Mouse (Mus musculus) fibroblast of lung, adult 2 months (primary cell): Measurements from ENCODE around the gene Cebpzos.

ENCODE experiments used
- DNase-seq: peaks from one replicate; pipeline ENCODE4 v3.0.0-alpha.2; 2011; ENCODE audit warnings: low read depth

Gene Cebpzos

DNA sequence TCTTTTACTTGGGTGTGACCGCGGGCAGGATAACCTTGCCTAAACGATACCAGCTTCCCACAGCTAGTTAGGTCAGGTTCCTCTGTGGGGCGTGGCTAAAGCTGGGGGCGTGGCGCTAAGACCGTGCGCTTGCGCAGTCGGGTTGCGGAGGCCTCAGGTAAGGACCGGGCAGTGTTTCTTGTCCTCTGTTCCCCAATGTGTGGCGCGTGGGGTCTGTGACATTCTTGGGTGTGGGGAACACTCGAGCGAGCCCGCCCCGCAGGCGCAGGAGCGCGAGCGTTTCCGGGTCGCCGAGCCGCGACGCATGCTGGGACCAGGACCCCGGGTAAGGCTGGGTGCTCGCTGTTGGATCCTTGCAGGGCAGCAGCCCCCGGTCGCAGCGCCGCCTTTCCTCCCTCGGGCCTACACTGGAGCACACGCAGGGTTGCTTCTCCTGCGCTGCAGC lies at the start of gene Cebpzos:
TSS of gene Cebpzos (plus strand) at position 132 of the 445 bp plus-strand sequence.
- peak; percentile 64 for DNase-seq

DNA sequence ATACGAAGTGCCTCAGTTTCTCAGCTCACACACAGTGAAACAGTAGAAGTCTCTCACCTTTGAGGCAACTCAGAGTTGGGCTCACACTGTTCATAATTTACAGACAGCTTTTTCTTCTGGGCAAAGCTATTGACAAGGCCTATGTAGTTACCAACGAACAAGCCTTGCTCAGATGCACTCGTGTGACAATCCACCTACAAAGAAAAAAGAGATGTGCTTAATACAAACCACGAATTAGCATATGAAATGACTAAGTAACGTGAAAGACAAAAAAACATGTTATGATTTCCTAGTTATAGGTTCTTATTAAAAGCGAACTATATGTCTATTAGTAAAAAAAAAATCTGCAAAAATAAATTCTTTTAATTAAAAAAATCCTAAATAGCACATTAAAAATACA lies 42.4 kb upstream of the Cebpzos start:
- no peak for DNase-seq

DNA sequence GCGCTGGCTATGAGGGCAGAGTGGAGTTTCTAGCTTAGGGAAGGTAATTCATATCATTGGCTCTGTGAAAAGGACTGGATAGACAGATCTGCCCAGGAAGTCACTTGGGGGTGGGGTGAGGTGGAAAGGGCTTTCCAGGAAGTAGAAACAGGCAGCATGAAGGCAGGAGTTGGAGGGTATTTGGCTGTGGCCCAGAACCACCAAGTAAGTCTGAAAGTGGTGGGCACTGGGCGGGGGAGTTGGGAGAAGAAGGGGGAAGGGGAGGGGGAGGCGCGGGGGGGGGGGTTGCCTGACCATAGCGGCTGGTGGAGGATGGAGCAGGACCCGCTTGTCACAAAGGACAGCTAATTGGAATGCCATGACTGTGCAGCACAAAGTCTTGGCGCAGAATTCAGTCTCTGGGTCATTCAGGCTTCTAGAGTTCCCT lies 34.4 kb upstream of the Cebpzos start:
- DNase-seq: no peak

DNA sequence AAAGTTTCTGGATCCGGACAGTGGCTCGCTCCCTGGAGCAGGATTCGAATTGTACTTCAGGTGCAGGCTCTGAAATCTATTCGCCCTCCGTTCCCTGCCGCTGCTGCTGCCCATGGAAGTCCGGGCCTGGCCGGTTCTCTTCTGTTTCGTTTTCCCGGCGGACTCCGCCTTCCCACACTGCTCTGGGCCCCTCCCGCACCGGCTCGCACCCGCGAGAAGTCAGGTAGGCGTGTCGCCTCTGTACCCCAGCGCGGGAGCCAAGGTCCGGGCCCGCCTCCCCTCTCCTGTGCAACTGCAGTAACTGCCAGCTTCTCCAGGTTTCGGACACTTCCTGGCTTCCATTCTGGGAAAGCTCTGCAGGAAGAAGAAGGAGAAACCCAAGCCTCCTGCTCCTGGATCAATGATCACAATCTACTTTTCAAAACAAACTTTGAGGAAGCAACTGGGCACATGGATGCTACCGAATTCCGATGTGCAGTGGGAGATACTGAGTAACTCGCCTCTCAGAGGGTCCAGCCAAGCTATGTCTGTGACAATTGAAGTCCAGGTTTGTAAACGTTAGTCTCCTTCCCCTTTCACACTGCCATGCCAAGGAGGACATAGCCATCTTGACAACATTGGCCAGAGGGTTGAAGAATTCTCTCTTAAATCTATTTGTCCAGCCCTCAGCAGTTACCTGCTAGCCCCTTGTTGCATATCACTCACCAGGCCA lies 33.7 kb upstream of the Cebpzos start, which contains the start of gene Eif2ak2:
TSS of gene Eif2ak2 (minus strand) at position 173 of the 712 bp plus-strand sequence.
- peak; percentile 75 for DNase-seq

DNA sequence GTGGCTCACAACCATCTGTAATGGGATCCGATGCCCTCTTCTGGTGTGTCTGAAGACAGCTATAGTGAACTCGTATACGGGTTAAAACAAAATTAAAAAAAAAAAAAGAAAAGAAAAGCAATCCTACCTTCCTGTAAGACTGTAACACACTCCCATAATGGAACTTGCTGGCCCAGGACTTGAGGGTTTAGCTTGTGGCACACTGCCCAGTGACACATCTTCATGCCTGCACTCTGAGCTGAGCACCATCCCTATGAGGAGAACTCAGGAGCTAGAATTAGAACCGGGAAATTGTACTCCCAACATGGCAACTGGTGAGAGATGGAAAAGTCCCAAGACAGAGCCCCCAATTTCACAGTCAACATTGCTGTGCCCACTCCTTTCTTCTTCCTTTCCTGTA lies 33.0 kb upstream of the Cebpzos start:
- DNase-seq: no peak

DNA sequence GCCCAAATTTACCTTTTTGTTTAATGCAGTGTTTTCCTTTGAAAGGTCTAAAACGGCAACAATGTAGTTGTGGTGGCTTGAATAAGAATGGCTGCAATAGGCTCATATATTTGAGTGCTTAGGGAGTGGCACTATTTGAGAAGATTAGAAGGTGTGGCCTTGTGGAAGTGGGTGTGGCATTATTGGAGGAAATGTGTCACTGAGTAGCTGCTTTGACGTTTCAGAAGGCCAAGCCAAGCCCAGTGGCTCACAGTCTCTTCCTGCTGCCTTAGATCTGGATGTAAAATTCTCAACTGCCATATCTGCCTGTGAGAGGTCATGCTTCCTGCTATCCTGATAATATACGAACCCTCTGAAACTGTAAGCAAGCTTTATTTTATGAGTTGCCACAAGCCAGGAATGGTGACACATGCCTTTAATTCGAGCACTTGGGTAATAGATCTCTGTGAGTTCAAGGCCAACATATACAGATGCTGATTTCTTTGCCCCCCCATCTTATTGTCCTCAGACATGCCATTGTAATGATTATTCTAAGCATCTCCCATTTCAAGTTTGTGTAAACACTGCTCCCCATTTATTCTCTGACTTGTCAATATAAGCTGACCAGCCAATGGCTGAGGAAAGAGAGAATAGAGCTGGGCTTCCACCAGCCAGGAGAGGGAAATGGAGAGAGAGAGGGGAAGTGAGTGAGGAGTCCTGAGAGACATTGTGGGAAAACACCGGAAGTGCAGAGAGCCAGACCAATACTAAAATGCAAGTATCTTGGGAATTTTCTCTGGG lies 30.8 kb upstream of the Cebpzos start:
- no peak for DNase-seq

DNA sequence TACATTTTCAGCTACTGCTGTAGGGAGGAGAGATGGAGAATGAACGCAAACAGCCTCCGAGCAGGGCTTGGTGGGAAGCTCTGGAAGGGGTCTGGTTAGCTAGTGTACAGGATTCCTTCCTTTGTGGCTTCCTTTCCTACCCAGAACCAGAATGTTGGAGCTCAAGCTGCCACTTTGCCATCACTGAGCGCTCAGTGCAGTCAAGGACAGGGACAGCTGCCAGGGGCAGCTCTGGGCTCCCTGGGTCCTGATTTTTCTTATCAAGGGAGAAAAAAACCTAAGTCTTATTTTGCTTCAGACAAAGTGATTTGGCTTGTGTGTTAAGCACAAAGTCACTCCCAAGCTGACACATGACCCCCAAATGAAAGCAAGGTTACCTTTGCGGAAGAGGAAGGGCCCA lies 27.7 kb upstream of the Cebpzos start:
- no peak for DNase-seq

DNA sequence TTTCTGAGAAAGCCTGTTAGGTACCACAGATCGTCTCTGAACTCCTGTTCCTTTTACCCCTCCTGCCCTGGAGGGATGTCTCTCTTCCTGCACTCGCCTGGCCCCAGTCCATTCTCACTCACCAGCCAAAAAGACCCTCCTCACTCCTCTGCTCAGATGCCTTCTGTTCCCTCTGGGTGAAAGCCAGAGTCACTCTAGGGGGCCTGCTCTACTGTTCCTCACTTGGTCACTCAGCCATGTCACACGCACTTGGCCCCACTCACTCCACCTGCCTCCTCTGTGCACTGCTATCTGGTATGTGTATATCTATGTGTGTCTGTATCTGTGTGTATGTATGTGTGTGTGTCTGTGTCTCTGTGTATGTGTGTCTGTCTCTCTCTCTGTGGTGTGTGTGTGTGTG lies 27.1 kb upstream of the Cebpzos start:
- no peak for DNase-seq

DNA sequence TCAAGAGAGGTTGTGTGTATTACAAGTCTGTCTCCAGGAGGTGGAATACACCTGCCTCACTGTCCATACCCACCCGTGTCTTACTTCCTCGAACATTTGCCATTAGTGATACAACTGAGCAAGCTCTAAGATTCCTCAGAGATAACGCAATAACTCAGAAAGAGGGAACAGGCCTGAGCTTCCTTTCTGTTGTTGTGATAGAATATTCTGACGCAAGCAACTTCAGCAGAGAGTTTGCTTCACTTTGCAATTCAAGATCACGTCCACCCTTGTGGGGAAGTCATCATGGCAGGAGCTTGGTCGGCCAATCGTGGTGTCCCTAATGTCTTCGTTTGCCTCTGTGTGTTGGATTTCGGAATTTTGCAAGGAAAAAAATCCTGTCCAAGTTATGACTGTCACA lies 25.3 kb upstream of the Cebpzos start:
- no peak for DNase-seq

DNA sequence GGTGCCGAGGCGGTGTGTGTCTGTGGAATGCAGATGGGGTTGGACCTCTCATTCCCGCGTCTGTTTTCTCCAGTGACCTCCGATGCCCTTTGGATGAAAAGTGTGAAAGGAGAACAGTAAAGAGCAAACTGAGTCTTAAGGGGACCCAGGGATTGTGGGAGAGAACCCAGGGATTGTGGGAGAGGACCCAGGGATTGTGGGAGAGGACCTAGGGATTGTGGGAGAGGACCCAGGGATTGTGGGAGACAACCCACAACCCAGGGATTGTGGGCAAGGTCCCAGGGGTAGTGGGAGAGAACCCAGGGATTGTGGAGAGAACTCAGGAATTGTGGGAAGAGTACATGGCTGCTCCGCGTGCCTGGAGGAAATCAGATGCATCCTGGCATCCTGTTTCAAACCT lies 21.3 kb upstream of the Cebpzos start:
- no peak for DNase-seq

DNA sequence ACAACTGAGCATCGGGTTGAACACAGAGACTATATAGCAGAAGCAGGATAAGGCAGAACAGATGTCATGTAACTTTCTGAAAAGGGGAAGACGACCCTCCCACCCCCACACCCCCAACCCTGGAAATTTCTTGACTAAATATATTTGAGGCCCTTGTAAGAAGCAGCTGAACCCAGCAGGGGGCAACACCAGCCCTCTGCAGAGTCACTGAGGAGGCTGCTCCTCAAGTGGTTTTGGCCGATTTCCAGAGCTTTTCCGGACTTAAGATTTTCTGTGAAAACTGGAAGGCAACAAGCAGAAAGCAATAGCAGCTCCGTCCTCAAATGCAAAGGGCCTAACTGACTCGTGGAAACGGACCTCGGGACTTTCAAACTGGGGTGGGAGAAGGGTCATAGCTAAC lies 20.9 kb upstream of the Cebpzos start:
- peak; percentile 58 for DNase-seq

DNA sequence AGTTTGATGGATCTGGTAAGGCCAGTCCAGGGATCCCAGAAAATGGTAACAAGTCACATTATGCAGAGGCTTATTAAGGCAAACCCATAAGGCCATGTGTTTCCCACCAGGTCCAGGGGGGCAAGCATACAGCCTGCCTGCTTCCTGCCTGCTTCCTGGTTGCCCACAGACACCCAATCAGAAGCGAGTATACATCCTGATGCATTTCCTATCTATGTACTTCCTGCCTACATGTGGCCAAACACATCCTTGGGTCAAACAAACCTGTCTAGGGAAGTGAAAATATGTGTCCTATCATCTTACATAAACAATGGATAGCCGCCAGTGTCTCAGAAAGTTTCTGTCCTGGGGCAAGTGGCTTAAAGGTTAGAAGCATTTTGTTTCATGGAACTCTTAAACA lies 13.1 kb upstream of the Cebpzos start:
- no peak for DNase-seq

DNA sequence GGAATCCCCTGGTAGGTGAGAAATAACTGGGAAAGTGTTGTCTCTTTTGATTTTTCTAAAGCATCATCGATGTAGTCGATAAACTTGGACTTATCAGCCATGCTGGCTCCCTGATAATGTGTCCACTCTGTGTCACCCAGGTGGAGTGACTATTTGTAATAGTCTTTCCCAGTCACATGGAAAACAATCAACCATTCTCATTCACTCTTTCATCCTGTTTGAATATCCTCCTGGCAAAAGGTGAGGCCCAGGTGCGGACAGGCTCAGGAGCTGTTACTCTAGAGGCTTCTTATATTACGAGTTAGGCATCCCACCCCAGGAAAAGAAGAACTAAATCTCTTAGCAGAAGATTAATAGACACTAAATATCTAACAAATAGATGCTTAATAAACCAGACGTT lies 9.4 kb upstream of the Cebpzos start, which contains the start of gene Sult6b1:
TSS of gene Sult6b1 (minus strand) at position 101 of the 400 bp plus-strand sequence.
- DNase-seq: no peak

DNA sequence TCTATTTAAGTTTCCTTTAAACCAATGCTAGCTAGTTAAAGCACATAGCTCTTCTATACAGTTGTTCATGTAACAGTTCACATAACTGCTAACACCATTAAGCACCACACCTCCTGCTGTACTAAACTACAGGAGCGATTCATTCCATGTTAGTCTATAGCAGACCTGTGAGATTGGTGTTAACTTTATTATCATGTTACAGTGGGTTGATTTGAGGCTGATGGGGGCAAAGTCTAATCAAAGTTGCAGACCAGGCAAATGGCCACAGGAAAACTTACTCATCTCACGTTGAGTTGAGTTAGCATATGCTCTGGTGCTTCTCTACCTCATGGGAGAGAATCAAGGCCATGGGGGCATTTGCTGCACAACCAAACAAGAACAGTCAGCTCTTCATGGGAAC lies 6.9 kb upstream of the Cebpzos start:
- DNase-seq: no peak

DNA sequence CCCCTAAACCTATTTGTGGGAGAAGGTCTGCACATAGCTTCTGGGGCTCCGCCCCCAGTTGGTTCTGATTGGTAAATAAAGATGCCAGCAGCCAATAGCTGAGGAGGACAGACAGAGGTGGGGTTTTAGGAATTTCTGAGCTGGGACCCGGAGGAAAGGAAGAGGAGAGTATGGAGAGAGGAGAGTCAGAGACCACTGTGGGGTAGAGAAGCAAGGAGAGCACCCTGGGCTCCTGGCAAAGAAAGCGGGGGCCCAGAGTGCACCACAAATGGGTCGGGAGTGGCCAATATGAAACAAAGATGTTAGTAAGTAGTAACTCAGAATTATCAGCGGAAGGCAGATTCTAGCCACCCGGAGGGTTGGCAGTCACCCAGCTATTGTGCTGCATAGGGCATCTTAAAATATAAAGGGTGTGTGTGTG lies 3.4 kb upstream of the Cebpzos start:
- no peak for DNase-seq

DNA sequence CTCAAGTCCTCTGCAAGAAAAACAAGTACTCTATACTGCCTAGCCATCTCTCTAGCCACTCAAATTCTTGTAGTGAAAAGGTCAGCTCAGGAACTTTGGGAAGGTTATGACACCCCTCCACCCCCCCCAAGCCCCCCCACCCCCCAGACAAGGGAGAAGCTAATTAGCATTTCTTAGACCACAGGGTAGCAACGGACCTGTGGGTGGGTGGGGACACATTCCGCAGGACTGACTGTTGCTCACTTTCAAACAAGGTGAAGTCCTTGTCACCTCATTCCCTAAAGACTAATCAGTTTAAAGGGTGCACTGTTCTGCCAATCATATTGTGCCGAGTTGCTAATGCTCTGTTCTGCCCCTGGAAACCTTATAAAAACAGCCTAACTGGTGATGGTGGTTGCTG lies 2.4 kb upstream of the Cebpzos start:
- no peak for DNase-seq

DNA sequence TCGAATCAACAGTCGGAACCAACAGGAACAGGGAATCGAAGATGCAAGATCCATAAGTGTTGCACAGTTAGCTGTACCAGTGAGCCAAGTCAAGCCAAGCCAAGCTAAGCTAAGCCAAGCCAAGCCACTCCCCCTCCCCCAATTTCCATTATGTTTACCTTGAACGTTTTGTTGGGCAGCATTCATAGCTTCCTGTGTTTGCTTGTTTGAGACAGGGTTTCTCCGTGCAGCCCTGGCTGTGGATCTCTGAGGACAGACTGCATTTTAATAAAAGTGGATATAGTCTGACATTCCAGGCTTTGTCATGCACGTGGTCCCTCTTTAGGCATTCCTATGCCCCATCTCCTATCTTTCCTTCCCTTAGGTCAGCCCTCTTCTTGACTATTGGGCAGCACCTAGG lies 528 bp upstream of the Cebpzos start:
- DNase-seq: no peak

DNA sequence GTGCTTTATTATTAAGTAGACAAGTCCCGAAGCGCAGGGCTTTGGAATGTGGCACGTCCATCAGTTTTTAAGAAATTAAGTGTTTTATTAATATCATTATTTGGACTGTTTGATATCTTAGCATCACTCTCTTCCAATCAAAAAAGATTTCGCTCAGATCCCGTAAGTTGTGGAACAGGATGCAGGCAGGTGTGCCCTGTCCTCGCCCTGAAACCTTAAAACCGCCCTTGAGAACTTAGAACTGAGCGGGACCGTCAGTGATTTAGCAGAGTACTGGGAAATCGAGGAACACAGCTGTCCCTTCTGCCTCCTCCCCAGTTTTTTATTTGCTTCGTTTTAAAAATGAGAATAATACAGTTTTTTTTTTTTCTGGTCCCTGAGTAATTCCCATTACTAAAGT lies 599 bp downstream of the Cebpzos start:
- no peak for DNase-seq

DNA sequence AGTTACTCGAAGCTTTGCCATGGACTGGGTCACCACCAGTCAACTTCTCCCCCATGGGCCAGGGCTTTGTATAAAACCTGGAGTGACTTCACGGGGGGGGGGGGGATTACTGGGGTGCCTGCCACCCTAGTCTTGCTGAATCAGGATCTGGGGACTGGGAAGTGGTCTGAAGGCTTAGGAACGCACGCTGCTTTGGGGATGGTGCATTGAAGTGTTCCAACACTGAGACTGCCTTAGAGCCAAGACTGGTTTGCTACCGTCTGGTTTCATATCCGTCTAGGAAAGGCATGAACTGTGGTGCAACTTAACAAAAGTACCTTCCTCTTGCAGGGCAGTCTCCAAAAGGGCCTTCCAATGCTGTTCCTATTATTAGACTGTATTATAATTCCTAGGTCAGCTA lies 1.4 kb downstream of the Cebpzos start:
- DNase-seq: no peak

DNA sequence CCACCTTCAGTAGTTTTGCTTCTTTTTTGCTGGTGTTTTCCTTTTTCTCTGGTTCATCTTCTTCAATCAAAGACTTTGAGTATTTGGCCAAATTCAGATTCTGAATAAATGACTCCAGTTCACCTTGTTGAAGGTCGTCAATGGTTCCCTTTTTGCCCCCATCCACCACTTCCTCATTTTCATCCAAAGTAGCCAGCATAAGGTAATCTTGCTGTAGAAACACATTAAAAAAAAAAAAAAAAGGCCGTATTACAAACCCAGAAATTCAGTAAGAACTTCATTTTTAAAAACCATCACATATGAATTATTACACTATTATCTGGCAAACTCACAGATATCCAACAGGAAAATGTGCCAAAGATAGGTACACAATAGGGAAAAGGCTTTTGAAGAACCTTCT lies 19.6 kb downstream of the Cebpzos start:
- no peak for DNase-seq

DNA sequence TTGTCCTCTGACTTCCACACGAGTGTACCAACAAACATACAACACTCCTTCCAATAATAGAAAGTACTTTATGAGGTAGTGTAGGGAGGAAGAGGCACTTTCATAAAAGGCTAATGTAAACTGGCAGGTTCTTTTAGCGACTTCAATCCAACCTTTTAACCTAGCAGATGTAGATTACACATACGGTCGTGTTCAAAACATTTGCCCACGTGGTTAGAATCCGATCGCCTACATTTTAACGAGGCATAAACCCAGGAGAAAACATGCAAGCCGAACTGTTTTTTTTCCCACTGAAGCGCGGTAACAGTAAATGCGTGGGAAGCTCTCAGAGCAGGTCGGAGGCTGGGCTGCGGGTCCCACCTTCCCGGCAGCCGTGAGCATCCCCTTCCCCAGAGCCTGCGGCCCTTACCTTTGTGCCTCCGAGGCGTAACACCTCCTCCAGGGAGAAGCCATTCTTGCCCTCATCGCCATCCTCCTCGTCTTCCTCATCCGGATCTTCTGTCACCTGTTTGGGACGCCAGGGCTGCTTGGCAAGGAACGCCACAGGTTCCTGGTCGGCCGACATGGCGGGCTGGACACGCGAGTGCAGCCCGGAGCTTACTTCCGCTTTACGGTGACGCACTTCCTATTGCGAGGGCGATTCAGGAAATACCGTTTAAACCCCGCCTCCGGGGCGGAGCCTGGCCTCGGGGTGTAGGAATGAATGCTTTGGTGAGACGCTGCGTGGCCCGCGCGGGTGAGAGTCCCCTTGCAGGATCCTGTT lies 20.3 kb downstream of the Cebpzos start, which contains the start of the genes Cebpz and Ndufaf7:
TSS of gene Cebpz (minus strand) at position 601 of the 763 bp plus-strand sequence.
TSS of gene Ndufaf7 (plus strand) at position 671 of the 763 bp plus-strand sequence.
- peak; percentile 92 for DNase-seq

DNA sequence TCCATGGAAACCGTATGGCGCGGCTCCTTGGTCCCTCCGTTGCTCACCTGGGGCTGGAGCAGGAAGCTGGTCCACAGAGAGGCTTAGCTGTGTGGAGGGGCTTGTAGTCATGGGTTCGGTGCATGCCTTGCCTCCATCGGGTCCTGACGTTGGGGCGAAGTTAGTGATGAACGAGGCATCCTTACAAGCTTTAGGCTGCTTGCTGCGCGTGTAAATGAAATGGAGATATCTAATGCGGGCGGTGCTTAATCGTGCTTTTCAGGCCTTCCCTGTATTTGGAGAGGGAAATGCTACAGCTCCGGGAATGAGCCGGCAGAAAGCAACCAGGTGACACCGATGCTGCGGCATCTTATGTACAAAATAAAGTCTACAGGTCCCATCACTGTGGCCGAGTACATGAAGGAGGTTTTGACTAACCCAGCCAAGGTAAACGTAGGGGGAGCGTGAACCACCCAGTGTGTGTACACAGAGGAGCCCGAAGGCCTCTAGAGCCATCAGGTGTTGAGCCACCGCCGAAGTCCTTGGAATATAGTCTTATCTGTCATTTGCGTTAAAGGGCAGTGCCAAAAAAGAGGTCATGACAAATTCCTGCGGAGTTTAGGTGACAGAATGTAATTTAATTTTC lies 21.0 kb downstream of the Cebpzos start:
- no peak for DNase-seq
